Mouse (Mus musculus) neutrophil, adult 59 days (primary cell): ENCODE measurements around the gene Bin2. TPM values are rescaled to one million over a fixed set of nuclear protein-coding genes. Genes with fewer than 3 reads are reported as not detected.

Experiments used
- total RNA-seq, 2 experiments: library from RNA; stranded (reverse); gene quantifications; 1 replicate in 1 of 2; 2 replicates in 1 of 2; pipeline ENCODE4 v1.2.4; 2023

Gene Bin2
- total RNA-seq, result 100 to 1,000 TPM; 263 to 266 TPM

GRCm38 (mm10) chr15:100669337-100669736, at the start of gene Bin2:
Bin2 (minus strand) TSS chr15:100669553.

GRCm38 (mm10) chr15:100687430-100687971, 18.1 kb upstream of the Bin2 start, which contains the start of gene Cela1:
Cela1 (minus strand) TSS chr15:100687921.

DNA sequence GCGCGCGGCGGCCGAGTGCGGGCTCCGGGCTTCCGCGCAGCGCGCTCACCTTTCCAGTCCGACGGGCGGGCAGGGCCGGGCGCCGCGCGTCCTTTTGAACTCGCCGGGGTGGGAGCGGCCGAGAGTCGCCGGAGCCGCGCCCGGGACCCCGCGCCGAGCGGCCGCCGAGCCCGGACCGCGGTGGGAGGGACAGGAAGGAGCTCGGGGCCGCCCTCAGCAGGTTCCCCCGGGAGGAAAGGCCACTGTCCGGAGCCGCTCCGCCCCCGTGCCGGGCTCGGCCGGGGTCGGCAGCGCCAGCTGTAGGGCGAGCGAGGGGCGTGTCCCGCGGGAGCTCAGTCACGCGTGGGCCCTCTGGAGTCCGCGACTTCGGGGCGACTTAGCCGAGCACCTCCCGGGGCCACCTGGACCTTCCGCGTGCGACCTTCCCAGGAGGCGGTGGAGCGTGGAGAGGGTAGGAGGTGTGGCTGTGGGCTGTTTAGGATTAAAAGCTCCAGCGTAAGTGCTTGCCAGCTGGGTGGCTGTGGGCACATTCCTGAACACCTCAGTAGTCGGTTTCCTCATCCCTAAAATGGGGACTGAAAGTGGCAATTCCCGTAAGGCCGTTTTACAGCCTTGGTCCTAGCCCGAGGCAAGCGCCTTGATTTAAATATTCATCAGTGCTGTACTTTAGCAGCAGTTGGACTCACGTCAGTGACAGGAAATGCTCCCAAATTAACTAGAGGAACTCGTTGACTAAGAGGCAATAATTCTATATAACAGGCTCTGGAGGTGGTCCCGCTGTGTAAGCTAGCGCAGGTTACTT, 32.5 kb downstream of the Bin2 start, which contains the start of gene Smagp:
TSS of gene Smagp (minus strand) at position 241 of the 802 bp plus-strand sequence.

GRCm38 (mm10) chr15:100614996-100615824, 54.1 kb downstream of the Bin2 start, which contains the start of gene Dazap2:
Dazap2 (plus strand) TSS chr15:100615349.

GRCm38 (mm10) chr15:100599276-100600046, 69.9 kb downstream of the Bin2 start, which contains the start of gene Pou6f1:
Pou6f1 (minus strand) TSS chr15:100599984.

Other genes with a start within 250 kb of the Bin2 start
- not detected for gene Gm5475, start 247.4 kb downstream of the Bin2 start, total RNA-seq
- 10 to 100 TPM in 1 of 2 experiments, 1 to 10 TPM in 1; 7.0 to 15.2 TPM for gene Slc11a2, start 244.5 kb downstream of the Bin2 start, total RNA-seq
- gene Letmd1, start 200.5 kb downstream of the Bin2 start, total RNA-seq, result 10 to 100 TPM; 12.0 to 13.5 TPM
- 1 to 10 TPM in 1 of 2 experiments, under 1 TPM in 1; 0.51 to 1.2 TPM for gene Csrnp2, start 174.1 kb downstream of the Bin2 start, total RNA-seq
- 1 to 10 TPM; 2.3 to 2.8 TPM for gene Tfcp2, start 117.5 kb downstream of the Bin2 start, total RNA-seq
- gene Pou6f1, start 69.6 kb downstream of the Bin2 start, total RNA-seq, result 1 to 10 TPM; 1.0 to 1.3 TPM
- 100 to 1,000 TPM; 470 to 493 TPM for gene Dazap2, start 54.2 kb downstream of the Bin2 start, total RNA-seq
- gene Smagp, start 32.6 kb downstream of the Bin2 start, total RNA-seq, result 1 to 10 TPM; 1.9 to 4.2 TPM
- gene Cela1, start 18.4 kb upstream of the Bin2 start, total RNA-seq, result 1 to 10 TPM; 1.2 to 2.3 TPM
- 1 to 10 TPM; 6.1 to 6.2 TPM for gene Galnt6, start 59.8 kb upstream of the Bin2 start, total RNA-seq
- 1 to 10 TPM in 1 of 2 experiments, under 1 TPM in 1; 0.93 to 1.3 TPM for gene Slc4a8, start 92.2 kb upstream of the Bin2 start, total RNA-seq
- gene Scn8a, start 200.3 kb upstream of the Bin2 start, total RNA-seq, result not detected